ENCODE assay signal across 10 mouse cellular contexts in the genomic region with DNA sequence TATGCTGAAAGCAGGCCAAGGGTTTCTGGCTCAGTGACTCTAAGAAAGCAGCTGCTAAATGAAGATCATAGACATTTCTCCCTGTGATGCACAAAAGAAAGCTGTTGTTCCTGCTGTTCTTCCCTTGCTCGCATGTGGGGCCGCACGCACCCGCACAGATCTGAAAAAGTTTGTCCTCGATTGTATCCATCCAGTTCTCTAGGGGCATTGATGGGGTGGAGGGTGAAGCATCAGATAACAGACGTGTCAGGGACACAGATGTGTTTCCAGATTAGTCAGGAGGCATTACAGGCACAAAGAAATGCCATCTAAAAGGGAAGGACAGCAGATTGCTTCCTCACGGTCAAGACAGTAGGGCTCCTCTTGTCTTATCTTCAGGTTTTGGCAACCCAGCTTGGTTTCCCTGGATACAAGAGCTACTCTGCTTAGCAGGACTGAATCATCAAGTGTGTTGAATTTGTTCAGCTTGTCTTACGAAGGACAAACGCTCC.
DNase-seq lines count a peak whose midpoint lies in the region; ATAC-seq lines count a peak whose summit lies in the region.
"Had no signal": no experiment of that assay in that cellular context is flagged by ENCODE, and none has a peak within 500 bp of the region (broad histone marks: within the 10 kb centered on the region; RNA-seq: fewer than 3 reads in every experiment).

No protein-coding gene starts in this region.

- no peaks in the 10 kb centered on the region for H3K4me1 ChIP-seq in hindbrain, embryonic 13.5 days (replicated peaks)
- H3K4me1 ChIP-seq in hindbrain, embryonic 10.5 days (replicated peaks): no peaks in the 10 kb centered on the region
- H3K4me1 ChIP-seq: embryonic facial prominence, embryonic 10.5 days had no signal

- no peaks in the 10 kb centered on the region for H3K9me3 ChIP-seq in hindbrain, embryonic 13.5 days
- no peaks in the 10 kb centered on the region for H3K9me3 ChIP-seq in hindbrain, embryonic 10.5 days
- H3K9me3 ChIP-seq: embryonic facial prominence, embryonic 10.5 days had no signal

- no peak overlapping the region for H3K4me2 ChIP-seq in hindbrain, embryonic 13.5 days

- no peaks in the 10 kb centered on the region for H3K36me3 ChIP-seq in hindbrain, embryonic 13.5 days
- no peaks in the 10 kb centered on the region for H3K36me3 ChIP-seq in hindbrain, embryonic 10.5 days
- H3K36me3 ChIP-seq: embryonic facial prominence, embryonic 10.5 days had no signal

- no peaks in the 10 kb centered on the region for H3K27me3 ChIP-seq in hindbrain, embryonic 13.5 days
- H3K27me3 ChIP-seq in hindbrain, embryonic 10.5 days (ENCODE audit: insufficient read depth, poor library complexity, severe bottlenecking): no peaks in the 10 kb centered on the region

- no peak for DNase-seq in hindbrain, embryonic 10.5 days (ENCODE audit: low spot score)
- peak; percentile 44 for DNase-seq in adrenal gland, adult 8-10 months
- DNase-seq in left cerebral cortex, adult 9 months (ENCODE audit: low spot score in 2 of 2): peak; percentile 26 to 51
- no peak for DNase-seq in MN1 (ENCODE audit: low spot score)
- DNase-seq: heart, postnatal 4 days; thymus, postnatal 14 days had no signal

- H3K4me3 ChIP-seq in hindbrain, embryonic 13.5 days: no peak overlapping the region
- no peak overlapping the region for H3K4me3 ChIP-seq in hindbrain, embryonic 10.5 days
- H3K4me3 ChIP-seq: embryonic facial prominence, embryonic 10.5 days had no signal

- ATAC-seq in hindbrain, embryonic 13.5 days (ENCODE audit: low FRiP score): peak; percentile 49
- ATAC-seq in frontal cortex, adult (ENCODE audit: low TSS enrichment): peak; percentile 100
- ATAC-seq in activated CD4-positive, CD25-positive, alpha-beta regulatory T cell, adult 4 months: no peak

- no peak overlapping the region for H3K27ac ChIP-seq in hindbrain, embryonic 13.5 days
- no peak overlapping the region for H3K27ac ChIP-seq in hindbrain, embryonic 10.5 days
- H3K27ac ChIP-seq: embryonic facial prominence, embryonic 10.5 days had no signal

- H3K9ac ChIP-seq in hindbrain, embryonic 13.5 days: no peak overlapping the region

- WGBS in hindbrain, embryonic 13.5 days: 63% methylated on average over 9 of the region's 9 CpGs
- 73% methylated on average over 9 of the region's 9 CpGs for WGBS in hindbrain, embryonic 10.5 days

Comparison
In these comparisons a context has a peak if more than half of its experiments do, and no peak if none do; other contexts are left out.
1. DNase-seq: peak in adrenal gland, adult 8-10 months (single experiment) and left cerebral cortex, adult 9 months (2 of 2); none in hindbrain, embryonic 10.5 days (single experiment) and MN1 (single experiment).